Mouse (Mus musculus) heart, adult 18-20 months (tissue): ENCODE results near the gene Lbhd1. TPM values are rescaled to one million over a fixed set of nuclear protein-coding genes. Genes with fewer than 3 reads are reported as not detected.

Source experiments
- DNase-seq, 2 experiments: peaks; one replicate each; pipeline ENCODE4 v3.0.0; 2021 to 2022; ENCODE audit warnings: mixed read lengths in 1 of 2
- total RNA-seq, 2 experiments: library from RNA; stranded (reverse); gene quantifications; 2 replicates each; pipeline ENCODE4 v1.2.3; 2021

The Lbhd1 gene
- total RNA-seq, 2 experiments from 2014 or later: 1.6 to 3.8 TPM

GRCm38 (mm10) chr19:8911810-8912209 is 28.3 kb downstream of the Lbhd1 start:
- DNase-seq: no peak

- DNase-seq: no peak
Observed at GRCm38 (mm10) chr19:8914212-8914611, 30.7 kb downstream of the Lbhd1 start.

GRCm38 (mm10) chr19:8919000-8919399 is 35.5 kb downstream of the Lbhd1 start:
- no peak for DNase-seq

GRCm38 (mm10) chr19:8919684-8920072 is 36.1 kb downstream of the Lbhd1 start:
- no peak for DNase-seq

GRCm38 (mm10) chr19:8920073-8920736 is 36.7 kb downstream of the Lbhd1 start, which contains the start of gene B3gat3:
TSS of gene B3gat3 (plus strand) at chr19:8920374.
- DNase-seq: peak; percentile 98

GRCm38 (mm10) chr19:8920836-8921291 is 37.3 kb downstream of the Lbhd1 start:
- peak; percentile 31 to 38 for DNase-seq

- DNase-seq: no peak
Observed at GRCm38 (mm10) chr19:8921741-8922140, 38.2 kb downstream of the Lbhd1 start.

- DNase-seq: no peak
Observed at GRCm38 (mm10) chr19:8926766-8927165, 43.2 kb downstream of the Lbhd1 start.

GRCm38 (mm10) chr19:8927891-8928525 is 44.5 kb downstream of the Lbhd1 start:
- DNase-seq: no peak

- no peak for DNase-seq
Observed at GRCm38 (mm10) chr19:8928689-8929223, 45.2 kb downstream of the Lbhd1 start.

GRCm38 (mm10) chr19:8929224-8930088 is 45.9 kb downstream of the Lbhd1 start, which contains the start of the genes Rom1 and Eml3:
TSS of gene Rom1 (minus strand) at chr19:8929356.
TSS of gene Eml3 (plus strand) at chr19:8929552.
- DNase-seq: peak; percentile 96 to 97

- no peak for DNase-seq
Observed at GRCm38 (mm10) chr19:8930117-8930516, 46.6 kb downstream of the Lbhd1 start.

GRCm38 (mm10) chr19:8930771-8931170 is 47.2 kb downstream of the Lbhd1 start:
- no peak for DNase-seq

- no peak for DNase-seq
Observed at GRCm38 (mm10) chr19:8936736-8937135, 53.2 kb downstream of the Lbhd1 start.

- DNase-seq: no peak
Observed at GRCm38 (mm10) chr19:8940526-8941133, 57.1 kb downstream of the Lbhd1 start.

- DNase-seq: no peak
Observed at GRCm38 (mm10) chr19:8941136-8941514, 57.6 kb downstream of the Lbhd1 start.

- peak; percentile 96 to 97 for DNase-seq
Observed at GRCm38 (mm10) chr19:8941515-8942217, 58.1 kb downstream of the Lbhd1 start, which contains the start of gene Mta2. TSS of gene Mta2 (plus strand) at chr19:8941875.
